Mouse (Mus musculus) stomach, postnatal 0 days (tissue): Measurements from ENCODE around the gene Cc2d1b.

Experiments used
- CTCF ChIP-seq: IDR thresholded peaks from 2 replicates; pipeline ENCODE4 v1.5.1; 2016; ENCODE audit warnings: antibody characterized with exemption, low read depth, mild to moderate bottlenecking, moderate library complexity
- EP300 ChIP-seq: optimal IDR thresholded peaks from 2 replicates; pipeline ENCODE3; 2016; ENCODE audit warnings: antibody characterized with exemption

DNA sequence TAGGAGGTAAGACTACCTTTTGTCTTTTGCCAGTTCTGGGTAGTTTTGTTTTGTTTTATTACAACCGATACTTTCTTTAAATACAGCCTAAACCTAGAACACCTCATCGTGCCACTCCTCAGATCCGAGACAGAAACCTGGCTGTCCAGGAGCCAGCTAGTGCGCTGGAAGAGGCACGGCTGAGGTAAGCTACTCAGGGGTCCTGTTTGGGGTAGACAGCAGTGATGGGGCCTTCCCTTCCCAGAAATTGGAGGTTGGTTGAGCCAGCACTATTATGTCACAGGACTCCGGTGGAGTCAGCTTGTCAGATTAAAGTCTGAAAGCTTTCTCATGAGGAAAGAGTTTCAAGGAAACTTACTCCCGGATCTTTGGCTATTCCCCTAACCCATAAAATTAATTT lies 17.9 kb upstream of the Cc2d1b start:
- TF ChIP-seq CTCF = no peak
- no peak for TF ChIP-seq EP300
